Mouse (Mus musculus) megakaryocyte, adult 5-6 weeks (primary cell): ENCODE results near the gene Gpatch4. TPM values are rescaled to one million over a fixed set of nuclear protein-coding genes. Genes with fewer than 3 reads are reported as not detected.

Experiments
- ATAC-seq: 2 replicates; pipeline ENCODE4 v1.8.0; 2016; ENCODE audit warnings: mild to moderate bottlenecking, inconsistent platforms; ENCODE audit not compliant: poor library complexity, severe bottlenecking
- total RNA-seq, 2 experiments: library from RNA; stranded (forward) in 1 of 2; stranded (reverse) in 1 of 2; fragments of 153-499, 151-499 nt in 1 of 2; fragments of 221-1000, 200-1000 nt in 1 of 2; gene quantifications; 2 replicates each; pipeline versions ENCODE4 v1.2.3 to v1.2.4; 2015 to 2017

Gene Gpatch4
- total RNA-seq, 2 experiments from 2014 or later: 7.3 to 9.5 TPM

GRCm38 (mm10) chr3:88030608-88031395 lies 12.1 kb upstream of the Gpatch4 start:
- no peak for ATAC-seq

GRCm38 (mm10) chr3:88033506-88033905 lies 9.4 kb upstream of the Gpatch4 start:
- no peak for ATAC-seq

GRCm38 (mm10) chr3:88035561-88036293 lies 7.2 kb upstream of the Gpatch4 start:
- ATAC-seq: peak; percentile 60; the same call in 1 of the 2 replicates

- ATAC-seq: no peak
Measured at GRCm38 (mm10) chr3:88049532-88049931, 6.6 kb downstream of the Gpatch4 start.

GRCm38 (mm10) chr3:88057030-88057429 lies 14.1 kb downstream of the Gpatch4 start:
- no peak for ATAC-seq

- peak; percentile 95 for ATAC-seq
Measured at GRCm38 (mm10) chr3:88057902-88058696, 15.2 kb downstream of the Gpatch4 start, which contains the start of gene Naxe. Gene Naxe, minus strand, starts transcription at chr3:88058495.

- no peak for ATAC-seq
Measured at GRCm38 (mm10) chr3:88068386-88068785, 25.5 kb downstream of the Gpatch4 start.

GRCm38 (mm10) chr3:88071783-88072182 lies 28.9 kb downstream of the Gpatch4 start:
- peak; percentile 94 for ATAC-seq

- no peak for ATAC-seq
Measured at GRCm38 (mm10) chr3:88073631-88074030, 30.7 kb downstream of the Gpatch4 start.

GRCm38 (mm10) chr3:88074351-88074750 lies 31.4 kb downstream of the Gpatch4 start:
- ATAC-seq: no peak

GRCm38 (mm10) chr3:88074766-88075165 lies 31.9 kb downstream of the Gpatch4 start:
- no peak for ATAC-seq

- peak; percentile 67 for ATAC-seq
Measured at GRCm38 (mm10) chr3:88077441-88077840, 34.5 kb downstream of the Gpatch4 start.

GRCm38 (mm10) chr3:88078204-88078603 lies 35.3 kb downstream of the Gpatch4 start, which contains the start of gene Ttc24:
Gene Ttc24, minus strand, starts transcription at chr3:88078304.
- ATAC-seq: no peak

- ATAC-seq: peak; percentile 99
Measured at GRCm38 (mm10) chr3:88081345-88082223, 38.7 kb downstream of the Gpatch4 start, which contains the start of gene Iqgap3. Gene Iqgap3, plus strand, starts transcription at chr3:88081971.

GRCm38 (mm10) chr3:88082224-88082618 lies 39.3 kb downstream of the Gpatch4 start:
- ATAC-seq: no peak

- ATAC-seq: peak; percentile 48
Measured at GRCm38 (mm10) chr3:88082663-88083062, 39.8 kb downstream of the Gpatch4 start.

GRCm38 (mm10) chr3:88084001-88084400 lies 41.1 kb downstream of the Gpatch4 start:
- no peak for ATAC-seq

- ATAC-seq: no peak
Measured at GRCm38 (mm10) chr3:88085459-88085858, 42.6 kb downstream of the Gpatch4 start.

GRCm38 (mm10) chr3:88087688-88088087 lies 44.8 kb downstream of the Gpatch4 start:
- no peak for ATAC-seq

GRCm38 (mm10) chr3:88090106-88090505 lies 47.2 kb downstream of the Gpatch4 start:
- no peak for ATAC-seq
